Mouse (Mus musculus) G1E (cell line): ENCODE data around the gene Scml2.

Experiments used
- CTCF ChIP-seq: IDR thresholded peaks from 2 replicates; pipeline ENCODE4 v1.5.1; 2012; ENCODE audit warnings: low read depth, low read length, inconsistent platforms, mixed read lengths
- POLR2AphosphoS5 ChIP-seq: IDR thresholded peaks from 2 replicates; pipeline ENCODE4 v1.6.1; 2012; ENCODE audit warnings: low read depth, low read length, inconsistent platforms; ENCODE audit not compliant: insufficient replicate concordance
- TAL1 ChIP-seq: conservative IDR thresholded peaks from 2 replicates; pipeline ENCODE4 v1.6.1; 2012; ENCODE audit warnings: low read depth, low read length, inconsistent platforms, mixed read lengths

- TF ChIP-seq CTCF (no peak), POLR2AphosphoS5 (no peak), TAL1 (no peak)
Measured at GRCm38 (mm10) chrX:161162314-161163068, 45.5 kb downstream of the Scml2 start.
